In the genomic region with DNA sequence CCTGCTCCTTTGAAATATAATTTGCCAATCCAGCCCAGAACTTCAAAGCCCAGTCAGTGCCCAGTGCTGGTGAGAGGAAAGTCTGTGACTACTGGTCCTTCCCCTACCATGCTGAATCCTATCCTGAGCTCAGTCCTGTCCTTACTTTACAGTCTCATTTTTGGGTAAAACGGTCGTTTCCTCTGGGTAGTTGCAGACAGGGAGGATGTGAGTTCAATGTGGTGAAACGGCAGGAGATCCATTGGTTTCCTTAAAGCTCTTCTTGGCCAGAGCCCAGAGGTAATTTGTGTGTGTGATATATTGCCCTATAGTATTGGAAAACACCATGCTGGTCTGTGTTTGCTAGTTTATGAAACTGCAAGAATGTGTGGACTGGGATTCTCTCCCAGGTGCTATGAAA, we compare ENCODE assay signal across 22 mouse cellular contexts.
"Had no signal": no experiment of that assay in that cellular context is flagged by ENCODE, and none has a peak within 500 bp of the region (broad histone marks: within the 10 kb centered on the region; RNA-seq: fewer than 3 reads in every experiment).

No protein-coding gene starts in this region.

- H3K4me3 ChIP-seq: limb, embryonic 15.5 days; megakaryocyte, embryonic 14.5 days; midbrain, embryonic 10.5 days; midbrain, embryonic 13.5 days; myocyte; neural tube, embryonic 13.5 days had no signal

- H3K4me2 ChIP-seq: limb, embryonic 15.5 days; liver, embryonic 11.5 days; lung, embryonic 14.5 days; midbrain, embryonic 13.5 days; neural tube, embryonic 13.5 days had no signal

- H3K9me3 ChIP-seq: limb, embryonic 15.5 days; midbrain, embryonic 10.5 days; midbrain, embryonic 13.5 days; neural tube, embryonic 13.5 days had no signal

- ATAC-seq: liver, postnatal 0 days; lung, postnatal 0 days; midbrain, embryonic 13.5 days; midbrain, embryonic 16.5 days had no signal

- H3K27me3 ChIP-seq: limb, embryonic 15.5 days; midbrain, embryonic 13.5 days; neural tube, embryonic 13.5 days had no signal

- DNase-seq: kidney, adult 18-20 months; kidney, postnatal 25 days; left cerebral cortex, postnatal 4 days; liver, postnatal 0 days; lung, embryonic 14.5 days; retina, postnatal 1 day; right cerebral cortex, postnatal 25 days; thymus, adult 2 months; thymus, postnatal 14 days; thymus, postnatal 4 days had no signal

- H3K9ac ChIP-seq: limb, embryonic 15.5 days; liver, embryonic 14.5 days; liver, postnatal 0 days; lung, embryonic 14.5 days; midbrain, embryonic 13.5 days; neural tube, embryonic 13.5 days had no signal

- H3K27ac ChIP-seq: kidney, postnatal 0 days; limb, embryonic 15.5 days; liver, embryonic 14.5 days; macrophage; midbrain, embryonic 10.5 days; midbrain, embryonic 13.5 days; neural tube, embryonic 13.5 days had no signal

- H3K36me3 ChIP-seq: limb, embryonic 15.5 days; midbrain, embryonic 10.5 days; midbrain, embryonic 13.5 days; neural tube, embryonic 13.5 days had no signal

- H3K4me1 ChIP-seq: limb, embryonic 15.5 days; midbrain, embryonic 10.5 days; midbrain, embryonic 13.5 days; neural tube, embryonic 13.5 days had no signal
